Mouse (Mus musculus): ENCODE results near the gene Mpp2. TPM values are rescaled to one million over a fixed set of nuclear protein-coding genes. Genes with fewer than 3 reads are reported as not detected.

Mpp2 gene
- polyA plus RNA-seq, 1 experiment from 2014 or later, result 6.8 TPM

- no peak for ATAC-seq
- WGBS, result 38% methylated on average over 7 of the region's 7 CpGs
- no peaks in the 10 kb centered on the region for H3K9me3 ChIP-seq
These were observed 58.3 kb downstream of the Mpp2 start for GRCm38 (mm10) chr11:102029966-102030365.

DNA sequence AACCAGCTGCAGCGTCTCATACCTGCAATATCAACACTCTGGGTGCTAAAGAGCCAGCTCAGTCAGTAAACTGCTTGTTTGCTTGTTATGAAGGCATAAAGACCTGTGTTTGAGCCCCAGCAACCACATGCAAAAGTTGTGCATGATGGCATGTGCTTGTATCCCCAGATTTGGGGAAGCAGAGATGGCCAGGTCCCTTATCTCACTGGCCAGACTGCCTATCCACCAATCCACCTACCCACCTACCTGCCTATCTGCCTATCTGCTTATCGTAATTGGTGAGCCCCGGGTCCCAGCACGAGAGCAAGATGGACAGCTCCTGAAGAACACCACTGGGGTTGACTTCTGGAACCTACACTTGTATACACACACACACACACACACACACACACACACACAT, 59.0 kb downstream of the Mpp2 start:
- Histone ChIP-seq H3K9ac (no peak overlapping the region), H3K9me3 (no peaks in the 10 kb centered on the region), H3K27me3 (replicated peaks) (no peaks in the 10 kb centered on the region), H3K4me1 (replicated peaks) (peaks cover 17% of the 10 kb centered on the region), H3K4me3 (replicated peaks) (no peak overlapping the region), H3K27ac (no peak overlapping the region), H3K36me3 (no peaks in the 10 kb centered on the region), H3K4me2 (replicated peaks) (no peak overlapping the region)
- no peak for ATAC-seq
- WGBS, result 81% methylated on average over 4 of the region's 4 CpGs

More at GRCm38 (mm10) chr11:102029966-102030365, 58.3 kb downstream of the Mpp2 start:
- Histone ChIP-seq H3K27me3 (replicated peaks) (no peaks in the 10 kb centered on the region), H3K4me3 (replicated peaks) (no peak overlapping the region), H3K27ac (no peak overlapping the region), H3K4me1 (replicated peaks) (peaks cover 17% of the 10 kb centered on the region), H3K9ac (no peak overlapping the region), H3K36me3 (no peaks in the 10 kb centered on the region), H3K4me2 (replicated peaks) (no peak overlapping the region)

GRCm38 (mm10) chr11:102028087-102028816, 60.1 kb downstream of the Mpp2 start, which contains the start of gene Mpp3:
Mpp3 (minus strand) TSS chr11:102028461.
- Histone ChIP-seq H3K27ac (peak within 1 kb of the TSS; percentile 71), H3K36me3 (no peaks in the 10 kb centered on the region), H3K4me2 (replicated peaks) (peak within 1 kb of the TSS; percentile 94), H3K4me1 (replicated peaks) (peaks cover 17% of the 10 kb centered on the region), H3K9ac (peak within 1 kb of the TSS; percentile 76; the same call in 1 of the 2 replicates), H3K9me3 (no peaks in the 10 kb centered on the region), H3K27me3 (replicated peaks) (no peaks in the 10 kb centered on the region), H3K4me3 (replicated peaks) (peak within 1 kb of the TSS; percentile 65)
- ATAC-seq, result no peak
- WGBS, result 76% methylated on average over 6 of the region's 6 CpGs

DNA sequence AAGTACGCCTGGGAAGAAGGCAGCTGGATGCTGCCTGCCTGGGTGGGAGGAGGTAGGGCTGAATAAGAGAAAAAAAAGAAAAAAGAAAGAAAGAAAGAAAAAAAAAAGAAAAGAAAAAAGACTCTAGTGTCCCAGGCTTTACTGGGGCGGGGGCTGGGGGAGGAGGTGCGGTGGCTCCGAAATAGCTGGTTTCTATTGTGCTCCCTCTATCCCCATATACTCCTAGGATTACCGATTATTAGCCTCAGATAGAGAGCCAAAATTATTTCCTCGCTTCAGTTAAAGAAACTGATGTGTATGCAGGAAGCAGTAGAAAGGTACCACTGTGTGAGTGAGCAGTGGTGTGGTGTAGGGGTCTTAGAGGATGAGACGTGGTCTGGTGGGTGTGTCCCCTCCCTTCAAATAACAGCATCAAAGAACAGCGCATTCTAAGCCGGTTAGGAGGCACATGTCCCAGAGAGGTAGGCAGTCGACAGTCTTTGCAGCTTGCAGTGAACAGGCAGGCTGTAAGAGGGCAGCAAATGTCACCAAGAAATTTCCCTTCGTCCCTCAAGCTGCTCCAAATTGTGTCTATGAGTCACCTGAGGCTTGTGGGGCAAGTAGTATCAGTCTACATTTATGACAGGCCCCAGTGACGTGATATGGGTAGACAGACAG, 60.8 kb downstream of the Mpp2 start:
- 8% methylated on average over 12 of the region's 12 CpGs for WGBS
- Histone ChIP-seq H3K9ac (peak overlapping the region; percentile 76), H3K27ac (peak overlapping the region; percentile 71), H3K4me1 (replicated peaks) (peaks cover 17% of the 10 kb centered on the region), H3K4me2 (replicated peaks) (peak overlapping the region; percentile 94), H3K27me3 (replicated peaks) (no peaks in the 10 kb centered on the region), H3K36me3 (no peaks in the 10 kb centered on the region), H3K4me3 (replicated peaks) (peak overlapping the region; percentile 65), H3K9me3 (no peaks in the 10 kb centered on the region)
- ATAC-seq, result peak; percentile 36; the same call in 1 of the 2 replicates

- H3K36me3 ChIP-seq, result no peaks in the 10 kb centered on the region
- peak overlapping the region; percentile 76 for H3K9ac ChIP-seq
- peak overlapping the region; percentile 71 for H3K27ac ChIP-seq
- under 1% methylated on average over 44 of the region's 73 CpGs for WGBS
- H3K4me1 ChIP-seq (replicated peaks), result peaks cover 17% of the 10 kb centered on the region
- ATAC-seq, result peak; percentile 94
- H3K4me2 ChIP-seq (replicated peaks), result peak overlapping the region; percentile 94
- H3K27me3 ChIP-seq (replicated peaks), result no peaks in the 10 kb centered on the region
- peak overlapping the region; percentile 65 for H3K4me3 ChIP-seq (replicated peaks)
- no peaks in the 10 kb centered on the region for H3K9me3 ChIP-seq
These were observed 61.5 kb downstream of the Mpp2 start for GRCm38 (mm10) chr11:102026694-102027360.

DNA sequence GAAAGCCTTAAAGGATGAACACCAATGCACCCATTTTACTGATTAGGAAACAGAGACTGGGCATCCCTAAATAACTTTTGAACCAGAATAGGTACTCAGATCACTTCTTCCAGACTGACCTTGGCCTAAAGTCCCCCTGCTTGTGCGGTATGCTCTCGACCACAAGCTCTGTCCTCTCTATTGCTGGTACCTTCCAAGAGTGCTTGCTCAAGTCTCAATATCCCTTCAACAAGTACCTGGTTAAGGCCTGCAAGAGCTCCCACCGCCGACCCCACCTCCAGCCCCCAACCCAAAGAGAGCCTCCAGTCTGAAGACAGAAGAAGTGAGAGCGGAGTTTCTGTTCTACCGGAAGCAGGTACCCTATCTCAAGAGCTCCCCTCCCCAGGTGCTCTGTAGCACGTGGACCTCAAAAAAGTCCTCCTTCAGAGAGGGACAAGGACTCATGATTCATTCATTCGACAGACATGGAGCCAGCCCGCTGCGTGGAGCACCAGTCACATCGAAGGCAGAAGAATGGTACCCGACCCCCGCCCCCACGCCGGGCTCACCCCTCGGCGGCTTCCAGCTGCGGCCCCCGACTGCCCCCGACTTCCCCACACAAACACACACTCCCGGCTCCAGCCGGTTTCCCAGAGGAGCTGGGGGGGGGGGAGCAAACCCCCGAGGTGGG, 62.2 kb downstream of the Mpp2 start:
- Histone ChIP-seq H3K9me3 (no peaks in the 10 kb centered on the region), H3K4me2 (replicated peaks) (peak overlapping the region; percentile 94), H3K36me3 (no peaks in the 10 kb centered on the region), H3K4me3 (replicated peaks) (peak overlapping the region; percentile 65), H3K27ac (peak overlapping the region; percentile 71), H3K27me3 (replicated peaks) (no peaks in the 10 kb centered on the region), H3K4me1 (replicated peaks) (peaks cover 16% of the 10 kb centered on the region), H3K9ac (peak overlapping the region; percentile 76)
- 4% methylated on average over 22 of the region's 23 CpGs for WGBS
- ATAC-seq, result no peak

GRCm38 (mm10) chr11:102025354-102025753, 63.0 kb downstream of the Mpp2 start:
- ATAC-seq, result no peak
- Histone ChIP-seq H3K27me3 (replicated peaks) (no peaks in the 10 kb centered on the region), H3K4me2 (replicated peaks) (peak overlapping the region; percentile 94; the same call in 1 of the 2 replicates), H3K9me3 (no peaks in the 10 kb centered on the region), H3K9ac (no peak overlapping the region), H3K4me1 (replicated peaks) (peaks cover 14% of the 10 kb centered on the region), H3K27ac (no peak overlapping the region), H3K36me3 (no peaks in the 10 kb centered on the region), H3K4me3 (replicated peaks) (peak overlapping the region; percentile 65; the same call in 1 of the 2 replicates)
- 58% methylated on average over 7 of the region's 7 CpGs for WGBS

DNA sequence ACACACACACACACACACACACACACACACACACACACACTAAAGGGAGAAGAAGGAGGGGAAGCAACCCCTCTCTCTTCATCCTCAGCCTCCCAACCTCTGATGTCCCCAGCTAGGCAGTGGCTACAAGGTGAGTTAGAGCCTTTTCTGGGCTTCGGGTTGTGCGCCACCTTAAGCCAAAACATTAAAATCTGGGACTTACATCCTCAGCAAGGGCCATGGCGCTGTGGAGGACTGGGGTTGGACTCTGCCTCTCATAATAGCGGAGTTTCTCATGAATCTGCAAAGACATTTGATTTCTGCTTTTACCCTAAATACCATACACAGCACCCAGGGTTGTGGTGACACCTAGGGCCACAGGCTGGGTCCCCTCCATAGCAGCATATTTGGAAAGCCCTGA, 63.4 kb downstream of the Mpp2 start:
- no peaks in the 10 kb centered on the region for H3K27me3 ChIP-seq (replicated peaks)

DNA sequence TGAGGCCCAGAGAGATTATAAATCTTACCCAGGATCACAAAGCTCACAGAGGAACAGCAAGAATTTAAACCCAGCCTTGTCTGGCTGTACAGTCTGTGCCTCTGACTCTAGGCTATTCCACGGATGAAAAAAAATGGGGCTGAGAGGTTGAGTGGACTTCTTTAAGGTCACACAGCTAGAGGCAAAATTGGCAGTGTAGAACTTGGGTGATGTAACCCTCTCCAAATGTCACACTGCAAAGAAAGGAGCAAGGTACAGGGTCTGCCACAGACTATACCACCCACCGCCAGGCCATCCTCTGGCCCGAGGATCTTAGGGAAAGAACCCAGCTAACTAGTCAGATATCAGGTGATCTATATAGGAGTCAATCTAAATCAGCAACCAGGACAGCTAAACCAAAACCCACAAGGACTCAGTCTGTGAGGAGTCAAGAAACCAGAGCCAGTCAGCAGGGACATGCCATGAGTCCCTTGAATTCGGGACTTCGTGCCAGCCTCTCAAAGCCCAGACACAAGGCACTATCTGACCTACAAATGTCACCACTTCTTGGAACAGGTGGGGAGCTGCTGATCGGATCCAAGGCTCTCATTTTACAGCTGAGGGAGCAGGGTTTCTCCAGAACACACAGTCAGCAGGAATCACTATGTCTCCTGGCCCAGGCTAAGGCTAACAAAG, 64.1 kb downstream of the Mpp2 start:
- H3K36me3 ChIP-seq, result no peaks in the 10 kb centered on the region
- no peak overlapping the region for H3K9ac ChIP-seq
- WGBS, result 81% methylated on average over 6 of the region's 6 CpGs
- no peak overlapping the region for H3K4me3 ChIP-seq (replicated peaks)
- H3K4me1 ChIP-seq (replicated peaks), result peaks cover 11% of the 10 kb centered on the region
- H3K27me3 ChIP-seq (replicated peaks), result no peaks in the 10 kb centered on the region
- ATAC-seq, result no peak
- no peak overlapping the region for H3K27ac ChIP-seq
- H3K9me3 ChIP-seq, result no peaks in the 10 kb centered on the region
- H3K4me2 ChIP-seq (replicated peaks), result no peak overlapping the region

More for the DNA sequence above, 63.4 kb downstream of the Mpp2 start:
- WGBS, result 92% methylated on average over 4 of the region's 4 CpGs
- Histone ChIP-seq H3K9ac (no peak overlapping the region), H3K36me3 (no peaks in the 10 kb centered on the region), H3K4me2 (replicated peaks) (no peak overlapping the region), H3K9me3 (no peaks in the 10 kb centered on the region), H3K27ac (no peak overlapping the region), H3K4me3 (replicated peaks) (no peak overlapping the region), H3K4me1 (replicated peaks) (peaks cover 11% of the 10 kb centered on the region)
- ATAC-seq, result no peak

DNA sequence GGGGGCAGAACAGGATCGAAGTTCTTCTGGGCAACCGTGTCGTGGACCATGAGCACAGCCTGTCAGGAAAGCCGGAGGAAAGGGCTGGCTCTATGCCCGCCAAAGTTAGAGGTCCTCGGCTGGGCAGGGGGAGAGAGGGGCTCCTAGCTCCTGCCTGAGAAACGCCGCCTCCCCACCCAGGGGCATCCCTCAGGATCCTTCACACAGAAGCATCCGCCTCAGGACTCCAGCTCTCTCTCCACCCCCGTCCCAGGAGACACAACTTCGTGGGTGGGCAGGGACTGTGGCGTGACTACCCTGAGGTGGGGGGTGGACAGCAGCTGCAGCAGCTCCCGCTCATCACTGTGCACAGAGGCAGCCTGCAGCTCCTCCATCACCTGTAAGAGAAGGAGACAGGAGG, 64.9 kb downstream of the Mpp2 start:
- no peak overlapping the region for H3K4me2 ChIP-seq (replicated peaks)
- no peak for ATAC-seq
- H3K27ac ChIP-seq, result no peak overlapping the region
- no peaks in the 10 kb centered on the region for H3K27me3 ChIP-seq (replicated peaks)
- no peak overlapping the region for H3K4me3 ChIP-seq (replicated peaks)
- H3K36me3 ChIP-seq, result no peaks in the 10 kb centered on the region
- H3K4me1 ChIP-seq (replicated peaks), result peaks cover 11% of the 10 kb centered on the region
- WGBS, result 75% methylated on average over 13 of the region's 13 CpGs
- H3K9ac ChIP-seq, result no peak overlapping the region
- H3K9me3 ChIP-seq, result no peaks in the 10 kb centered on the region

DNA sequence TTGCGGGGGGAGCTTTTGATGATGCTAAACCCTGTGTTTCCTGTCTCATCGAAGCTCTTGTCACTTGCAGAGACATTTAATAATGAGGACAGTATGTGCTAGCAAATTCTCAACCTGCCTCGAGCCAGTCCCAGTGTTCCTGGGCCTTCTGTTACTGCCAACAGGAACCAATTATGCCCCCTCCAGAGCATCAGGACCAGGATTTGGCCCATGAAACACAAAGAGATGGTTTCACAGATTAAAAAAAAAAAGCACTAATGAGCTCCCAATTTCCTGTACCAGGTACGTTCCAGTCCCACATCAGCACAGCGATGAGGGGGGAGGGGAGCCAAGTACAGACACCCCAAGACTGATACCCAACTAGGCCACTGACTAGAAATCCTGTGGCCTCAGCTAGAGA, 67.1 kb downstream of the Mpp2 start:
- Histone ChIP-seq H3K36me3 (0 out of 2 replicates have a peak, but pooled peaks cover 4% of the 10 kb centered on the region), H3K4me3 (replicated peaks) (no peak overlapping the region), H3K9me3 (no peaks in the 10 kb centered on the region), H3K27me3 (replicated peaks) (no peaks in the 10 kb centered on the region), H3K4me1 (replicated peaks) (0 out of 2 replicates have a peak, but pooled peaks cover 5% of the 10 kb centered on the region), H3K4me2 (replicated peaks) (no peak overlapping the region), H3K27ac (no peak overlapping the region), H3K9ac (no peak overlapping the region)
- 84% methylated on average over 5 of the region's 5 CpGs for WGBS
- no peak for ATAC-seq
